Mouse (Mus musculus): ENCODE measurements around the gene Slc9a8. TPM values are rescaled to one million over a fixed set of nuclear protein-coding genes. Genes with fewer than 3 reads are reported as not detected.

The Slc9a8 gene
- polyA plus RNA-seq, 1 experiment from 2014 or later: 9.8 TPM

- H3K9ac ChIP-seq (replicated peaks; ENCODE audit: low read depth): peak within 1 kb of the TSS; percentile 97
- peak within 1 kb of the TSS; percentile 98 for H3K27ac ChIP-seq (ENCODE audit: low read length)
- WGBS: 2% methylated on average over 63 of the region's 63 CpGs
- no peaks in the 10 kb centered on the region for H3K36me3 ChIP-seq (ENCODE audit: insufficient read depth, low read length)
- H3K9me3 ChIP-seq (ENCODE audit: low read length): no peaks in the 10 kb centered on the region
- no peaks in the 10 kb centered on the region for H3K27me3 ChIP-seq (replicated peaks; ENCODE audit: insufficient read depth, low read length)
- TF ChIP-seq EP300 (IDR thresholded peaks at IDR 0.05): no peak
- TF ChIP-seq CTCF (IDR thresholded peaks at IDR 0.05): no peak
- DNase-seq (ENCODE audit: low spot score) (peak; percentile 97), ATAC-seq (peak; percentile 90)
- peak within 1 kb of the TSS; percentile 99 for H3K4me3 ChIP-seq (ENCODE audit: low read depth, low read length)
- peaks cover 15% of the 10 kb centered on the region for H3K4me1 ChIP-seq (ENCODE audit: insufficient read depth, low read depth, low read length)
- peak within 1 kb of the TSS; percentile 89 for H3K4me2 ChIP-seq (replicated peaks; ENCODE audit: low read depth, low read length)
Observed at GRCm38 (mm10) chr2:167492713-167493636, 71.5 kb downstream of the Slc9a8 start, which contains the start of gene Spata2. Gene Spata2 (minus strand): TSS chr2:167492887.

GRCm38 (mm10) chr2:167496437-167496836 lies 74.9 kb downstream of the Slc9a8 start:
- H3K27me3 ChIP-seq (replicated peaks; ENCODE audit: insufficient read depth, low read length): no peaks in the 10 kb centered on the region
- H3K4me2 ChIP-seq (replicated peaks; ENCODE audit: low read depth, low read length): no peak overlapping the region
- peaks cover 8% of the 10 kb centered on the region for H3K4me1 ChIP-seq (ENCODE audit: insufficient read depth, low read depth, low read length)
- H3K36me3 ChIP-seq (ENCODE audit: insufficient read depth, low read length): no peaks in the 10 kb centered on the region
- no peak for ATAC-seq
- H3K27ac ChIP-seq (ENCODE audit: low read length): no peak overlapping the region
- no peak overlapping the region for H3K4me3 ChIP-seq (ENCODE audit: low read depth, low read length)
- no peak overlapping the region for H3K9ac ChIP-seq (replicated peaks; ENCODE audit: low read depth)
- no peak for DNase-seq (ENCODE audit: low spot score)
- WGBS: 85% methylated on average over 7 of the region's 7 CpGs
- no peaks in the 10 kb centered on the region for H3K9me3 ChIP-seq (ENCODE audit: low read length)
- TF ChIP-seq CTCF (IDR thresholded peaks at IDR 0.05) (no peak), EP300 (IDR thresholded peaks at IDR 0.05) (no peak)

GRCm38 (mm10) chr2:167497272-167497671 lies 75.8 kb downstream of the Slc9a8 start:
- Histone ChIP-seq H3K9ac (replicated peaks; ENCODE audit: low read depth) (no peak overlapping the region), H3K4me1 (ENCODE audit: insufficient read depth, low read depth, low read length) (peaks cover 3% of the 10 kb centered on the region; the same call in 1 of the 2 replicates), H3K4me3 (ENCODE audit: low read depth, low read length) (no peak overlapping the region), H3K27ac (ENCODE audit: low read length) (no peak overlapping the region), H3K27me3 (replicated peaks; ENCODE audit: insufficient read depth, low read length) (no peaks in the 10 kb centered on the region), H3K4me2 (replicated peaks; ENCODE audit: low read depth, low read length) (no peak overlapping the region), H3K9me3 (ENCODE audit: low read length) (no peaks in the 10 kb centered on the region), H3K36me3 (ENCODE audit: insufficient read depth, low read length) (no peaks in the 10 kb centered on the region)
- DNase-seq (ENCODE audit: low spot score) (peak; percentile 70), ATAC-seq (no peak)
- peak; percentile 83 for TF ChIP-seq CTCF (IDR thresholded peaks at IDR 0.05)
- no peak for TF ChIP-seq EP300 (IDR thresholded peaks at IDR 0.05)
- WGBS: 71% methylated on average over 5 of the region's 5 CpGs

- Histone ChIP-seq H3K27ac (ENCODE audit: low read length) (peak overlapping the region; percentile 95), H3K4me3 (ENCODE audit: low read depth, low read length) (peak overlapping the region; percentile 99), H3K36me3 (ENCODE audit: insufficient read depth, low read length) (no peaks in the 10 kb centered on the region), H3K27me3 (replicated peaks; ENCODE audit: insufficient read depth, low read length) (no peaks in the 10 kb centered on the region), H3K9me3 (ENCODE audit: low read length) (no peaks in the 10 kb centered on the region), H3K9ac (replicated peaks; ENCODE audit: low read depth) (no peak overlapping the region), H3K4me1 (ENCODE audit: insufficient read depth, low read depth, low read length) (peaks cover 13% of the 10 kb centered on the region; the same call in 1 of the 2 replicates), H3K4me2 (replicated peaks; ENCODE audit: low read depth, low read length) (peak overlapping the region; percentile 83)
- 33% methylated on average over 13 of the region's 13 CpGs for WGBS
- DNase-seq (ENCODE audit: low spot score): no peak
- peak; percentile 3 for ATAC-seq
- TF ChIP-seq EP300 (IDR thresholded peaks at IDR 0.05) (peak; percentile 25; the same call in 1 of the 2 replicates), CTCF (IDR thresholded peaks at IDR 0.05) (no peak)
Observed at GRCm38 (mm10) chr2:167502554-167503252, 81.2 kb downstream of the Slc9a8 start.

- peak overlapping the region; percentile 83 for H3K4me2 ChIP-seq (replicated peaks; ENCODE audit: low read depth, low read length)
- DNase-seq (ENCODE audit: low spot score) (peak; percentile 91), ATAC-seq (peak; percentile 71)
- H3K36me3 ChIP-seq (ENCODE audit: insufficient read depth, low read length): no peaks in the 10 kb centered on the region
- no peaks in the 10 kb centered on the region for H3K27me3 ChIP-seq (replicated peaks; ENCODE audit: insufficient read depth, low read length)
- peak overlapping the region; percentile 91 for H3K9ac ChIP-seq (replicated peaks; ENCODE audit: low read depth)
- H3K27ac ChIP-seq (ENCODE audit: low read length): peak overlapping the region; percentile 95
- peaks cover 13% of the 10 kb centered on the region; the same call in 1 of the 2 replicates for H3K4me1 ChIP-seq (ENCODE audit: insufficient read depth, low read depth, low read length)
- 2% methylated on average over 63 of the region's 85 CpGs for WGBS
- no peaks in the 10 kb centered on the region for H3K9me3 ChIP-seq (ENCODE audit: low read length)
- H3K4me3 ChIP-seq (ENCODE audit: low read depth, low read length): peak overlapping the region; percentile 99
- TF ChIP-seq EP300 (IDR thresholded peaks at IDR 0.05) (no peak), CTCF (IDR thresholded peaks at IDR 0.05) (peak; percentile 32; the same call in 1 of the 2 replicates)
Observed at GRCm38 (mm10) chr2:167503253-167503895, 81.9 kb downstream of the Slc9a8 start.
